Mouse (Mus musculus) lung, postnatal 0 days (tissue): ENCODE results near the gene Hamp2. TPM values are rescaled to one million over a fixed set of nuclear protein-coding genes. Genes with fewer than 3 reads are reported as not detected.

Source experiments
- ATAC-seq: fragments of 200-750 bp; cut with Nextera tagmentation; 2 replicates; pipeline ENCODE4 v1.8.0; 2017; ENCODE audit warnings: moderate library complexity
- DNase-seq: peaks from one replicate; pipeline ENCODE4 v3.0.0-alpha.2; 2016; ENCODE audit warnings: low spot score
- H3K27ac ChIP-seq: fragments of 300-500 bp; sonication (generic); 2 replicates; pipeline ENCODE4 v1.5.1; 2014; ENCODE audit warnings: antibody characterized with exemption, mild to moderate bottlenecking, low read length, mixed read lengths
- H3K27me3 ChIP-seq: fragments of 300-500 bp; sonication (generic); replicated peaks from 2 replicates; pipeline ENCODE4 v1.6.1; 2014; ENCODE audit warnings: low read length, mixed read lengths; ENCODE audit not compliant: insufficient read depth
- H3K36me3 ChIP-seq: fragments of 300-500 bp; sonication (generic); 2 replicates; pipeline ENCODE4 v1.6.1; 2014; ENCODE audit warnings: low read length, mixed read lengths; ENCODE audit not compliant: insufficient read depth
- H3K4me1 ChIP-seq: fragments of 300-500 bp; sonication (generic); 2 replicates; pipeline ENCODE4 v1.6.1; 2014; ENCODE audit warnings: antibody characterized with exemption, low read depth, low read length, mixed read lengths; ENCODE audit not compliant: insufficient read depth
- H3K4me2 ChIP-seq: fragments of 300-500 bp; sonication (generic); replicated peaks from 2 replicates; pipeline ENCODE4 v1.6.1; 2014; ENCODE audit warnings: low read depth, mild to moderate bottlenecking, low read length, moderate library complexity, mixed read lengths
- H3K4me3 ChIP-seq: fragments of 300-500 bp; sonication (generic); 2 replicates; pipeline ENCODE4 v1.5.1; 2014; ENCODE audit warnings: low read depth, low read length
- H3K9ac ChIP-seq: fragments of 300-500 bp; sonication (generic); replicated peaks from 2 replicates; pipeline ENCODE4 v1.6.1; 2014; ENCODE audit warnings: low read depth, mild to moderate bottlenecking
- H3K9me3 ChIP-seq: fragments of 300-500 bp; sonication (generic); 2 replicates; pipeline ENCODE4 v1.6.1; 2016; ENCODE audit warnings: low read length, mixed read lengths
- CTCF ChIP-seq: IDR thresholded peaks from 2 replicates; pipeline ENCODE4 v1.5.1; 2016; ENCODE audit warnings: antibody characterized with exemption, mild to moderate bottlenecking
- EP300 ChIP-seq: IDR thresholded peaks from 2 replicates; pipeline ENCODE4 v1.6.1; 2016; ENCODE audit warnings: antibody characterized with exemption, mild to moderate bottlenecking, control low read depth
- WGBS: fragments of 180-500 bp; shearing (Covaris S2); extraction: QIAGEN DNeasy Blood & Tissue Kit; methylation state at CpG from one replicate; pipeline ENCODE4 v1.1.7; 2014; 5-methylcytosine and 5-hydroxymethylcytosine counted together
- polyA plus RNA-seq: library from polyadenylated mRNA; unstranded; fragments of >200 nt; fragmentation: Nextera tagmentation; extraction: Ambion mirVana; gene quantifications from 2 replicates; pipeline ENCODE4 v1.2.1, GENCODE M21; 2015

Hamp2 gene
- polyA plus RNA-seq, 1 experiment from 2014 or later: not detected

GRCm38 (mm10) chr7:30958866-30959487, 34.5 kb upstream of the Hamp2 start:
- H3K27ac ChIP-seq: no peak overlapping the region
- 94% methylated on average over 9 of the region's 9 CpGs for WGBS
- H3K36me3 ChIP-seq: no peaks in the 10 kb centered on the region; the same call in 1 of the 2 replicates
- H3K4me2 ChIP-seq: no peak overlapping the region
- no peak overlapping the region for H3K4me3 ChIP-seq
- no peak overlapping the region for H3K9ac ChIP-seq
- H3K9me3 ChIP-seq: no peaks in the 10 kb centered on the region
- TF ChIP-seq CTCF (no peak), EP300 (no peak)
- H3K4me1 ChIP-seq: peaks cover 17% of the 10 kb centered on the region
- ATAC-seq: no peak
- DNase-seq: no peak
- no peaks in the 10 kb centered on the region for H3K27me3 ChIP-seq

- WGBS: 68% methylated on average over 28 of the region's 28 CpGs
- Histone ChIP-seq H3K4me2 (peak overlapping the region; percentile 78), H3K9me3 (no peaks in the 10 kb centered on the region), H3K27me3 (no peaks in the 10 kb centered on the region), H3K27ac (peak overlapping the region; percentile 98), H3K4me3 (peak overlapping the region; percentile 96), H3K9ac (peak overlapping the region; percentile 98), H3K36me3 (peaks cover 4% of the 10 kb centered on the region; the same call in 1 of the 2 replicates), H3K4me1 (peaks cover 17% of the 10 kb centered on the region)
- ATAC-seq: no peak
- no peak for DNase-seq
- TF ChIP-seq EP300 (no peak), CTCF (no peak)
Measured at GRCm38 (mm10) chr7:30958109-30958865, 33.8 kb upstream of the Hamp2 start.

DNA sequence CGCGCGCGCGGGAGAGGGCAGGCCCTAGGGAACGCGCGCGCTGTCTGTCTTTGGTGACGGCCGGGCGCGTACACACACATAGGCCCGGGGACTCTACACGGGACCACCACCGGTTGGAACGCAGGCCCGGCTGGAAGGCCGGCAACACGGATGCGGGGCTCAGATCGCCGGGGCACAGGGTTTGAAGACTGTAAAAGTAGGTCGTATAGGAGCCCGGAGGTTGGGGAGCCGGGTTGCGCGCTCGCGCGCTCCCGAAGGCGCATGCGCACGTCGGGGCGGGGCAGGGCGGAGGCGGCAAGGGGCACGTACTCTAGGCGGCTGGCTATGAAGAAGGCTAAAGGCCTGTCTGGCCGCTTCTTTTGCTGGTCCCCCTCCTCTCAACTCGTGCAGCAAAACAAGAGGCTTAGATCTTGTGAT, 32.9 kb upstream of the Hamp2 start:
- under 1% methylated on average over 42 of the region's 43 CpGs for WGBS
- Histone ChIP-seq H3K9ac (peak overlapping the region; percentile 98), H3K4me2 (peak overlapping the region; percentile 78), H3K4me3 (peak overlapping the region; percentile 96), H3K27me3 (no peaks in the 10 kb centered on the region), H3K9me3 (no peaks in the 10 kb centered on the region), H3K27ac (peak overlapping the region; percentile 98), H3K36me3 (peaks cover 12% of the 10 kb centered on the region), H3K4me1 (peaks cover 17% of the 10 kb centered on the region)
- DNase-seq: peak; percentile 90
- ATAC-seq: peak; percentile 66
- TF ChIP-seq CTCF (no peak), EP300 (no peak)

DNA sequence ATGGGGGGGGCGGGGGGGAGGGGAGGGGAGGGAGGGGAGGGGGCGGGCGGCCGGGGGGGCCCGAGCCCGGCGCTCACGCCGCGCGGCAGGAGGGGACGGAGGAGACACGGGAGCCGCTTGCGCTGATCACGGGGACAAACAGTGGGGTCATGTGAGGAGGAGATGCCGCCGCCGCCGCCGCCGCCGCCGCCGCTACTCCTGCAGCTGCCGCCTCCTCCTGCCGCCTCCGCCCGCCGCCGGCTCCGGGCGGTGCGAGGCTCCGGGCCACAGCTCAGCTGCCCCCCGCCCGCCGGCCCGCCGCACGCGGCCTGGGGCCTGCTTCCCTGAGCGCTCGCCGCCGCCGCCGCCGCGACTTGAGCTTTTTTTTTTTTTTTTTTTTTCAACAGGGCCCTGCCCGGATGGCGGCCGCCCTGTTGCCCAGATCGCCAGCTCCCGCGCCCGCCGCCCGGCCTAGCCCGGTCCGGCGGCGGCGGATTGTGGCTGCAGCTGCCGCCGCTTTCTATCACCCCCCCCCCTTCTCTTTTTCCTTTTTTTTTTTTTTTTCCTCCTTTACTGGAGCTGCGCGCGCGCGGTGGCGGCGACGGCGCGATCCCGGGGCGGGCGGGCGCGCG, 32.4 kb upstream of the Hamp2 start, which contains the start of gene Usf2:
Gene Usf2 (minus strand): TSS at position 48 of the 611 bp plus-strand sequence.
- Histone ChIP-seq H3K36me3 (peaks cover 16% of the 10 kb centered on the region), H3K27me3 (no peaks in the 10 kb centered on the region), H3K9ac (peak within 1 kb of the TSS; percentile 98), H3K9me3 (no peaks in the 10 kb centered on the region), H3K4me2 (peak within 1 kb of the TSS; percentile 78), H3K27ac (peak within 1 kb of the TSS; percentile 98), H3K4me3 (peak within 1 kb of the TSS; percentile 96), H3K4me1 (peaks cover 17% of the 10 kb centered on the region)
- peak; percentile 67 for ATAC-seq
- TF ChIP-seq EP300 (no peak), CTCF (no peak)
- DNase-seq: peak; percentile 95
- 0% methylated on average over 3 of the region's 82 CpGs for whole genome bisulfite sequencing

GRCm38 (mm10) chr7:30956357-30956751, 31.9 kb upstream of the Hamp2 start:
- peak; percentile 43 for ATAC-seq

More at GRCm38 (mm10) chr7:30956357-30956751, 31.9 kb upstream of the Hamp2 start:
- H3K9me3 ChIP-seq: no peaks in the 10 kb centered on the region
- peak overlapping the region; percentile 98 for H3K27ac ChIP-seq
- H3K27me3 ChIP-seq: no peaks in the 10 kb centered on the region
- TF ChIP-seq EP300: no peak
- no peak for TF ChIP-seq CTCF
- peak overlapping the region; percentile 78 for H3K4me2 ChIP-seq
- WGBS: under 1% methylated on average over 28 of the region's 49 CpGs
- peak overlapping the region; percentile 96 for H3K4me3 ChIP-seq
- DNase-seq: peak; percentile 48
- peaks cover 17% of the 10 kb centered on the region for H3K4me1 ChIP-seq
- H3K9ac ChIP-seq: peak overlapping the region; percentile 98
- peaks cover 20% of the 10 kb centered on the region for H3K36me3 ChIP-seq
